Mouse (Mus musculus) neural tube, embryonic 12.5 days (tissue): ENCODE results near the gene Dnajb12. TPM values are rescaled to one million over a fixed set of nuclear protein-coding genes. Genes with fewer than 3 reads are reported as not detected.

Experiments
- ATAC-seq: fragments of 200-750 bp; cut with Nextera tagmentation; 2 replicates; pipeline ENCODE4 v1.8.0; 2017; ENCODE audit warnings: low read depth, mild to moderate bottlenecking, moderate TSS enrichment, moderate library complexity; ENCODE audit not compliant: low FRiP score
- H3K27ac ChIP-seq: fragments of 300-500 bp; sonication (generic); 2 replicates; pipeline ENCODE4 v1.5.1; 2016
- H3K27me3 ChIP-seq: fragments of 300-500 bp; sonication (generic); replicated peaks from 2 replicates; pipeline ENCODE4 v1.6.1; 2016; ENCODE audit warnings: mild to moderate bottlenecking
- H3K36me3 ChIP-seq: fragments of 300-500 bp; sonication (generic); 2 replicates; pipeline ENCODE4 v1.6.1; 2016; ENCODE audit warnings: mild to moderate bottlenecking
- H3K4me1 ChIP-seq: fragments of 300-500 bp; sonication (generic); 2 replicates; pipeline ENCODE4 v1.6.1; 2016
- H3K4me2 ChIP-seq: fragments of 300-500 bp; sonication (generic); replicated peaks from 2 replicates; pipeline ENCODE4 v1.6.1; 2016; ENCODE audit warnings: mild to moderate bottlenecking
- H3K4me3 ChIP-seq: fragments of 300-500 bp; sonication (generic); 2 replicates; pipeline ENCODE4 v1.5.1; 2016
- H3K9ac ChIP-seq: fragments of 300-500 bp; sonication (generic); 2 replicates; pipeline ENCODE4 v1.6.1; 2016; ENCODE audit warnings: mild to moderate bottlenecking
- H3K9me3 ChIP-seq: fragments of 300-500 bp; sonication (generic); 2 replicates; pipeline ENCODE4 v1.6.1; 2016; ENCODE audit warnings: mild to moderate bottlenecking
- WGBS: fragments of 180-500 bp; shearing (Covaris S2); methylation state at CpG from one replicate; pipeline ENCODE4 v1.1.7; 2016; 5-methylcytosine and 5-hydroxymethylcytosine counted together
- polyA plus RNA-seq: library from polyadenylated mRNA; unstranded; fragments of >200 nt; fragmentation: Nextera tagmentation; extraction: Ambion mirVana; gene quantifications from 2 replicates; pipeline ENCODE4 v1.2.1, GENCODE M21; 2016

Dnajb12 gene
- polyA plus RNA-seq: 20.3 and 23.6 TPM in 2 replicates

- WGBS: under 1% methylated on average over 80 of the region's 80 CpGs
- Histone ChIP-seq H3K27ac (peak within 1 kb of the TSS; percentile 97), H3K9me3 (no peaks in the 10 kb centered on the region), H3K27me3 (no peaks in the 10 kb centered on the region), H3K4me3 (peak within 1 kb of the TSS; percentile 90), H3K4me1 (peaks cover 16% of the 10 kb centered on the region), H3K4me2 (peak within 1 kb of the TSS; percentile 81), H3K9ac (peak within 1 kb of the TSS; percentile 88), H3K36me3 (peaks cover 3% of the 10 kb centered on the region)
- ATAC-seq: peak; percentile 94
Observed at GRCm38 (mm10) chr10:59879255-59880028, at the start of gene Dnajb12. Gene Dnajb12 (plus strand): TSS chr10:59879556.

- Histone ChIP-seq H3K4me1 (no peaks in the 10 kb centered on the region), H3K4me2 (no peak overlapping the region), H3K9ac (no peak overlapping the region), H3K27me3 (no peaks in the 10 kb centered on the region), H3K4me3 (no peak overlapping the region), H3K36me3 (peaks cover 35% of the 10 kb centered on the region), H3K27ac (no peak overlapping the region), H3K9me3 (no peaks in the 10 kb centered on the region)
- ATAC-seq: no peak
- WGBS: 96% methylated on average over 6 of the region's 6 CpGs
Observed at GRCm38 (mm10) chr10:59829886-59830285, 49.5 kb upstream of the Dnajb12 start.

GRCm38 (mm10) chr10:59831950-59832349 is 47.4 kb upstream of the Dnajb12 start:
- no peak for ATAC-seq
- no peak overlapping the region for H3K4me3 ChIP-seq
- no peaks in the 10 kb centered on the region for H3K9me3 ChIP-seq
- no peak overlapping the region for H3K9ac ChIP-seq
- 87% methylated on average over 7 of the region's 7 CpGs for WGBS
- H3K27me3 ChIP-seq: no peaks in the 10 kb centered on the region
- peaks cover 35% of the 10 kb centered on the region for H3K36me3 ChIP-seq
- H3K27ac ChIP-seq: no peak overlapping the region
- no peaks in the 10 kb centered on the region for H3K4me1 ChIP-seq
- no peak overlapping the region for H3K4me2 ChIP-seq

DNA sequence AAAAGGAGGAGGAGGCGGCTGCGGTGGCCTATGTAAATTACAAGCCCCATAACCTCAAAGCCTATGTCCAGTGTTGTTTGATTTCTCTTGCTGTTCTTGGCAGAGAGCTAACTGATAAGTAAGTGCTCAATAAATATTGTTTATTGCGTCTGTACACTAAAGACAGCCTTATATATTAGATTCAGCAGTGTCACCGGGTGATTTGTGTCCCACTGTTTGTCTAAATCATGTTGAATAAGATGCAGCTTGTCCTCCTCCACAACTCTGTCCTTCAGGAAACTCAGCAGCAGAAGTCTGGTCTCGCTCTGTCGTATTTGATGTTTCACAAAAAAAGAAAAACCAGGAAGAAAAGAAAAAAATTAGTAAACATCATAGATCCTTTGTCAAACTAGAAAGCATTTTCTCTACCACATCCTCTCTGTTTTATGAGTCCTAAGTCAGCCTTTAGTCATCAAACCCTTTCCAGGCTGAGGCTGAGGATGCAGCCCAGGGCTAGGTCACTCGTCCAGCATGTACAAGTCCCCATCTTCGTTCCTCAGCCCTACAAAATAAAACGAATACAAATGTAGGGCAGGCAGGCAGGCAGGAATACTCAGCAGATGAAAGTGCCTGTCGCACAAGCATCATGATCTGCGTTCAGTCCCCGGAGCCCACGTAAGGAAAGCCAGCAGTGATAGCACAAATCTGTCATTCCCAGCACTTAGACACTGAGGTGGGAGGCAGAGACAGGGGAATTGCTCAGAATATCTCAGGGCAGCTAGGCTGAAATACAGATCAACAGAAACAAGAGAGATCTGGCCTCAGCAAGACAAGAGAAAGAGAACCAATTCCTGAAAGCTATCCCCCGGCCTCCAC is 43.8 kb upstream of the Dnajb12 start:
- ATAC-seq: no peak
- H3K9ac ChIP-seq: no peak overlapping the region
- H3K27ac ChIP-seq: no peak overlapping the region
- H3K4me2 ChIP-seq: no peak overlapping the region
- H3K4me3 ChIP-seq: no peak overlapping the region
- H3K9me3 ChIP-seq: no peaks in the 10 kb centered on the region
- no peaks in the 10 kb centered on the region for H3K4me1 ChIP-seq
- 84% methylated on average over 14 of the region's 14 CpGs for WGBS
- no peaks in the 10 kb centered on the region for H3K27me3 ChIP-seq
- peaks cover 4% of the 10 kb centered on the region; the same call in 1 of the 2 replicates for H3K36me3 ChIP-seq

DNA sequence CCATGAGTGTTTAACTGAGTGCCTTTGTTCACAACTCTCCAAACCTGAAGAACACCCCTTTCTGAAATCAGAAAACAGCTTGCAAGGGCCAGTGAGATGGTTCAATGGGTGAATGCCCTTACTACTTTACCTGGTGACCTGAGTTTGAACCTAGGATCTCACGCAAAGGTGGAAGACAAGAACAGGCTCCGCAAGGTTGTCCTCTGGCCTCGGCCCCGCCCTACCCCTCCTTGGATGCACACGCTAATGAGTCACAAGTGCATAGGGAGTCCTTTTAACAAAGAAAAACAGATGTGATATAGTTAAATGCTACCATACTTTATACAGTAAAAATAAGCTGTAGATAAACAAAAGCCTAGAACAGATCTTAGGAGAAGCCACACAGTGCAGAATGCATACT is 41.9 kb upstream of the Dnajb12 start:
- ATAC-seq: no peak
- Histone ChIP-seq H3K36me3 (peaks cover 1% of the 10 kb centered on the region; the same call in 1 of the 2 replicates), H3K27ac (no peak overlapping the region), H3K27me3 (no peaks in the 10 kb centered on the region), H3K4me3 (no peak overlapping the region), H3K4me2 (no peak overlapping the region), H3K9ac (no peak overlapping the region), H3K9me3 (no peaks in the 10 kb centered on the region), H3K4me1 (no peaks in the 10 kb centered on the region)
- 98% methylated on average over 5 of the region's 5 CpGs for WGBS

DNA sequence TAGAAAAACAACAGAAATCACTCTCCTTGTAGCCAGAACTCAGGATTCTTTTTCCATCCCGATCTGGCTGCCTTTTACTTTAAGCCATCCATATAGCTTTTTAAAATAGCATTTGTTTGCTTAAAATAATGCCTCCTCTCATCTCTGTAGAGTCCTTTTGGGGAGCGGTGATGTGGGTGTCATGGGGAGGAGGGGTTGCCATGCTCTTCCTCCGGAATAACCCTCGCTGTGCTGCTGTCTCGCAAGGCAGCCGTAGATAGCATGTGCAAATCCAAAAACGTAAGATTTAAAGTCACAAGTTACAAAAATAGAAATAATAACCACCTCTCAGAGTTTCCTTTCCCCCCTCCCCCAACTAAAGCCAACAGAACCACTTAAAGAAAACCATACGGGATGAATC is 37.9 kb upstream of the Dnajb12 start:
- WGBS: 94% methylated on average over 8 of the region's 8 CpGs
- Histone ChIP-seq H3K9me3 (no peaks in the 10 kb centered on the region), H3K4me1 (0 out of 2 replicates have a peak, but pooled peaks cover 4% of the 10 kb centered on the region), H3K27me3 (no peaks in the 10 kb centered on the region), H3K4me2 (no peak overlapping the region), H3K27ac (no peak overlapping the region), H3K36me3 (no peaks in the 10 kb centered on the region), H3K9ac (no peak overlapping the region), H3K4me3 (no peak overlapping the region)
- no peak for ATAC-seq

DNA sequence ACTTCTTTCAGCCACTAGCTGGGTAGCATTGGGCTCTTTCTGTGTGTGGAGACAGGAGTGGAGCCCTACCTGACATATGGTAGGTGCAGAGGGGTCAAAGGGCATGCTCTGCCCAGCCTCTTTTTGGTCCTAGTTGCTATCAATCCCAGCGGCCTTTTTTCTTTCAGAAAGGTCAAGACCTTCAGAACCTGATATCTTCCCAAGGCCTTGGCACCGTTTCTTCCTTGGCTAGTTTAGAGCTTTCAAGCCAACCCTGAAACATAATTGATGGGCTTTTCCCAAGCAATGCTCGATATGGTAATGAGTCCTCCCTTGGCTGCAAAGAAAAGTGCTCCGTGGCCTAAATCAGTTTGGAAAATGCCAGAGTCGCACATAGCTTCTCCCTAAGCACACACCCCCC is 36.2 kb upstream of the Dnajb12 start:
- 30% methylated on average over 5 of the region's 5 CpGs for WGBS
- Histone ChIP-seq H3K4me3 (no peak overlapping the region), H3K27ac (no peak overlapping the region), H3K27me3 (no peaks in the 10 kb centered on the region), H3K36me3 (no peaks in the 10 kb centered on the region), H3K4me2 (no peak overlapping the region), H3K9ac (no peak overlapping the region), H3K9me3 (no peaks in the 10 kb centered on the region), H3K4me1 (0 out of 2 replicates have a peak, but pooled peaks cover 4% of the 10 kb centered on the region)
- ATAC-seq: no peak

GRCm38 (mm10) chr10:59844686-59845085 is 34.7 kb upstream of the Dnajb12 start:
- no peak overlapping the region for H3K4me2 ChIP-seq
- H3K9ac ChIP-seq: no peak overlapping the region
- H3K4me3 ChIP-seq: no peak overlapping the region
- no peak for ATAC-seq
- 49% methylated on average over 9 of the region's 9 CpGs for WGBS
- H3K27me3 ChIP-seq: no peaks in the 10 kb centered on the region
- H3K27ac ChIP-seq: no peak overlapping the region
- 0 out of 2 replicates have a peak, but pooled peaks cover 4% of the 10 kb centered on the region for H3K4me1 ChIP-seq
- H3K9me3 ChIP-seq: no peaks in the 10 kb centered on the region
- no peaks in the 10 kb centered on the region for H3K36me3 ChIP-seq

DNA sequence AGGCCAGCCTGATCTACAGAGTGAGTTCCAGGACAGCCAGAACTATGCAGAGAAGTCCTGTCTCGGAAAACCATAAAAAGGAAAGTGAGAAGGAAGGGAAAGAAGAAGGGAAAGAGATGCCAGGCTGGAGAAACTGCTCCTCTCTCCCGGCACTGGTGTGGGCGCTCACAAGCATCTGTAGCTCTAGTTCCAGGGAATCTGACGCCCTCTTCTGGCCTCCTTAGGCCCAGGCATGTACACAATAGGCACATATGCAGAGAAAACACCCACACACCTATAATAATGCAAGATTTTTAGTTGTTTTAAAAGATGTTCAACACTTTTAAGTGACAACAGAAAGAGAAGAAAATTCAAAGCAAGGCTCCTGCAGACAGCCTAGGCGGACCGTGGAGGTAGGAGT is 32.9 kb upstream of the Dnajb12 start:
- H3K4me1 ChIP-seq: 0 out of 2 replicates have a peak, but pooled peaks cover 4% of the 10 kb centered on the region
- WGBS: 78% methylated on average over 6 of the region's 6 CpGs
- no peak overlapping the region for H3K27ac ChIP-seq
- no peak overlapping the region for H3K4me2 ChIP-seq
- H3K9me3 ChIP-seq: no peaks in the 10 kb centered on the region
- H3K36me3 ChIP-seq: no peaks in the 10 kb centered on the region
- H3K27me3 ChIP-seq: no peaks in the 10 kb centered on the region
- H3K9ac ChIP-seq: no peak overlapping the region
- no peak overlapping the region for H3K4me3 ChIP-seq
- no peak for ATAC-seq

- Histone ChIP-seq H3K4me3 (no peak overlapping the region), H3K9ac (no peak overlapping the region), H3K36me3 (no peaks in the 10 kb centered on the region), H3K27me3 (no peaks in the 10 kb centered on the region), H3K9me3 (no peaks in the 10 kb centered on the region), H3K4me1 (0 out of 2 replicates have a peak, but pooled peaks cover 4% of the 10 kb centered on the region), H3K27ac (no peak overlapping the region), H3K4me2 (no peak overlapping the region)
- WGBS: 85% methylated on average over 11 of the region's 11 CpGs
- ATAC-seq: no peak
Observed at GRCm38 (mm10) chr10:59848079-59848877, 31.1 kb upstream of the Dnajb12 start.

- H3K4me1 ChIP-seq: 0 out of 2 replicates have a peak, but pooled peaks cover 4% of the 10 kb centered on the region
- no peak overlapping the region for H3K9ac ChIP-seq
- no peak overlapping the region for H3K4me3 ChIP-seq
- no peaks in the 10 kb centered on the region for H3K9me3 ChIP-seq
- no peak overlapping the region for H3K27ac ChIP-seq
- no peaks in the 10 kb centered on the region for H3K27me3 ChIP-seq
- no peak overlapping the region for H3K4me2 ChIP-seq
- no peak for ATAC-seq
- WGBS: 68% methylated on average over 9 of the region's 9 CpGs
- no peaks in the 10 kb centered on the region for H3K36me3 ChIP-seq
Observed at GRCm38 (mm10) chr10:59848953-59849352, 30.4 kb upstream of the Dnajb12 start.
